Mouse (Mus musculus) heart, postnatal 10 days (tissue): ENCODE results near the gene Dusp8. TPM values are rescaled to one million over a fixed set of nuclear protein-coding genes. Genes with fewer than 3 reads are reported as not detected.

ENCODE experiments used
- DNase-seq, 2 experiments: peaks; one replicate each; pipeline ENCODE4 v3.0.0; 2021
- intact Hi-C: fragments of 180-260 bp; cut with DNase I; formaldehyde crosslinking; loops from one replicate; pipeline ENCODE4 v1.15.1; 2025
- total RNA-seq, 2 experiments: library from RNA; stranded (reverse); gene quantifications; 2 replicates each; pipeline ENCODE4 v1.2.3; 2021

Gene Dusp8
- total RNA-seq, 2 experiments from 2014 or later: 28.0 to 30.0 TPM

GRCm38 (mm10) chr7:142087069-142087652 lies 8.5 kb downstream of the Dusp8 start:
- DNase-seq: no peak
- intact Hi-C loops: no loop called here

- intact Hi-C loops: no loop called here
- no peak for DNase-seq
These were observed 9.3 kb downstream of the Dusp8 start for GRCm38 (mm10) chr7:142086159-142086905.

GRCm38 (mm10) chr7:142084820-142085219 lies 10.8 kb downstream of the Dusp8 start:
- intact Hi-C loops: no loop called here
- peak; percentile 92 for DNase-seq

- intact Hi-C loops: no loop called here
- DNase-seq: no peak
These were observed 11.2 kb downstream of the Dusp8 start for GRCm38 (mm10) chr7:142084395-142084794.

- DNase-seq: peak; percentile 81 to 83
- intact Hi-C loops: no loop called here
These were observed 11.9 kb downstream of the Dusp8 start for GRCm38 (mm10) chr7:142083588-142084317.

GRCm38 (mm10) chr7:142082607-142083006 lies 13.0 kb downstream of the Dusp8 start:
- intact Hi-C loops: no loop called here
- DNase-seq: no peak

- intact Hi-C loops: no loop called here
- DNase-seq: no peak
These were observed 13.5 kb downstream of the Dusp8 start for GRCm38 (mm10) chr7:142082179-142082578.

GRCm38 (mm10) chr7:142081736-142082135 lies 13.9 kb downstream of the Dusp8 start:
- intact Hi-C loops: no loop called here
- no peak for DNase-seq

- no peak for DNase-seq
- intact Hi-C loops: no loop called here
These were observed 14.8 kb downstream of the Dusp8 start for GRCm38 (mm10) chr7:142080876-142081275.

GRCm38 (mm10) chr7:142079365-142079764 lies 16.3 kb downstream of the Dusp8 start:
- no peak for DNase-seq
- intact Hi-C loops: no loop called here

- intact Hi-C loops: no loop called here
These were observed 18.5 kb downstream of the Dusp8 start for GRCm38 (mm10) chr7:142077138-142077537.

GRCm38 (mm10) chr7:142074146-142074886 lies 21.3 kb downstream of the Dusp8 start:
- DNase-seq: peak; percentile 38 to 49
- intact Hi-C loops: no loop called here

More at GRCm38 (mm10) chr7:142077138-142077537, 18.5 kb downstream of the Dusp8 start:
- peak; percentile 50 to 56 for DNase-seq

GRCm38 (mm10) chr7:142071717-142072116 lies 23.9 kb downstream of the Dusp8 start:
- DNase-seq: no peak
- intact Hi-C loops: loop anchor here (1.0 kb wide), 1 partner anchor 26 kb away; no protein-coding TSS in a partner anchor

- DNase-seq: no peak
- intact Hi-C loops: loop anchor here (1.0 kb wide), 1 partner anchor 26 kb away; no protein-coding TSS in a partner anchor
These were observed 24.4 kb downstream of the Dusp8 start for GRCm38 (mm10) chr7:142071212-142071578.

GRCm38 (mm10) chr7:142070458-142071211 lies 25.0 kb downstream of the Dusp8 start:
- intact Hi-C loops: loop anchor here (1.0 kb wide), 1 partner anchor 27 kb away; no protein-coding TSS in a partner anchor
- peak; percentile 82 to 86 for DNase-seq

- intact Hi-C loops: loop anchor here (2.0 kb wide), 1 partner anchor 52 kb away; no protein-coding TSS in a partner anchor
- DNase-seq: no peak
These were observed 27.2 kb downstream of the Dusp8 start for GRCm38 (mm10) chr7:142068429-142068828.

GRCm38 (mm10) chr7:142060931-142061565 lies 34.6 kb downstream of the Dusp8 start, which contains the start of gene Mob2:
Gene Mob2, minus strand, starts transcription at chr7:142061065.
- DNase-seq: peak; percentile 94 to 95
- intact Hi-C loops: loop anchor here (2.0 kb wide), 1 partner anchor 44 kb away; no protein-coding TSS in a partner anchor

- intact Hi-C loops: loop anchor here (2.0 kb wide), 1 partner anchor 44 kb away; no protein-coding TSS in a partner anchor
- peak in 1 of 2 experiments; percentile 38 for DNase-seq
These were observed 35.3 kb downstream of the Dusp8 start for GRCm38 (mm10) chr7:142060185-142060930.
